ENCODE assay signal across 21 mouse cellular contexts in genomic region chr5:38502992-38503391, GRCm38 (mm10). TPM values are rescaled to one million over a fixed set of nuclear protein-coding genes. Genes with fewer than 3 reads are reported as not detected.
DNase-seq lines count a peak whose midpoint lies in the region; ATAC-seq and TF ChIP-seq lines count a peak whose summit lies in the region.
"Had no signal": no experiment of that assay in that cellular context is flagged by ENCODE, and none has a peak within 500 bp of the region (broad histone marks: within the 10 kb centered on the region; RNA-seq: fewer than 3 reads in every experiment).

Gene Slc2a9 (minus strand): TSS chr5:38503143.

- 0 out of 2 replicates have a peak, but pooled peaks have one; percentile 35 for ATAC-seq in intestine, embryonic 15.5 days
- ATAC-seq in intestine, postnatal 0 days: no peak
- peak; percentile 55 for ATAC-seq in granulocyte monocyte progenitor cell, adult 5-6 weeks (replicated peaks; ENCODE audit: poor library complexity, severe bottlenecking)
- ATAC-seq in liver, embryonic 14.5 days (ENCODE audit: insufficient read depth): no peak
- ATAC-seq in monocyte, adult 5-6 weeks (replicated peaks; ENCODE audit: insufficient number of reproducible peaks, low FRiP score, low TSS enrichment, poor library complexity, severe bottlenecking): peak; percentile 69
- no peak for ATAC-seq in kidney, embryonic 16.5 days (ENCODE audit: low FRiP score, low TSS enrichment)

- no peaks in the 10 kb centered on the region for H3K36me3 ChIP-seq in intestine, embryonic 15.5 days
- H3K36me3 ChIP-seq in intestine, postnatal 0 days (ENCODE audit: control insufficient read depth, insufficient read depth): no peaks in the 10 kb centered on the region
- H3K36me3 ChIP-seq in liver, embryonic 14.5 days (replicated peaks; ENCODE audit: control insufficient read depth, insufficient read depth, low read depth): no peaks in the 10 kb centered on the region
- H3K36me3 ChIP-seq in kidney, embryonic 16.5 days (ENCODE audit: insufficient read depth, low read length): no peaks in the 10 kb centered on the region
- H3K36me3 ChIP-seq: heart, embryonic 15.5 days; midbrain, embryonic 12.5 days had no signal

- TF ChIP-seq CTCF in intestine, postnatal 0 days (IDR thresholded peaks at IDR 0.05; ENCODE audit: low read depth): no peak
- no peak for TF ChIP-seq CTCF in liver, embryonic 14.5 days (IDR thresholded peaks at IDR 0.05; ENCODE audit: low read depth)

- H3K9ac ChIP-seq in intestine, embryonic 15.5 days: no peak within 1 kb of the TSS
- no peak within 1 kb of the TSS for H3K9ac ChIP-seq in intestine, postnatal 0 days (ENCODE audit: low read depth, low read length)
- no peak within 1 kb of the TSS for H3K9ac ChIP-seq in liver, embryonic 14.5 days (replicated peaks)
- no peak within 1 kb of the TSS for H3K9ac ChIP-seq in kidney, embryonic 16.5 days (replicated peaks; ENCODE audit: low read length)
- H3K9ac ChIP-seq: heart, embryonic 15.5 days; lung, embryonic 14.5 days; midbrain, embryonic 12.5 days had no signal

- H3K27ac ChIP-seq in intestine, embryonic 15.5 days: no peak within 1 kb of the TSS
- no peak within 1 kb of the TSS for H3K27ac ChIP-seq in intestine, postnatal 0 days (ENCODE audit: low read depth, low read length)
- H3K27ac ChIP-seq in liver, embryonic 14.5 days: peak within 1 kb of the TSS; percentile 44
- H3K27ac ChIP-seq in kidney, embryonic 16.5 days (ENCODE audit: low read length): no peak within 1 kb of the TSS
- H3K27ac ChIP-seq: heart, embryonic 15.5 days; midbrain, embryonic 12.5 days had no signal

- no peak within 1 kb of the TSS for H3K4me2 ChIP-seq in intestine, embryonic 15.5 days (replicated peaks)
- no peak within 1 kb of the TSS for H3K4me2 ChIP-seq in intestine, postnatal 0 days (replicated peaks; ENCODE audit: low read depth)
- H3K4me2 ChIP-seq in liver, embryonic 14.5 days (ENCODE audit: low read depth): 0 out of 2 replicates have a peak within 1 kb of the TSS, but pooled peaks have one; percentile 21
- no peak within 1 kb of the TSS for H3K4me2 ChIP-seq in kidney, embryonic 16.5 days (replicated peaks; ENCODE audit: low read depth, low read length)
- H3K4me2 ChIP-seq: heart, embryonic 15.5 days; lung, embryonic 14.5 days; midbrain, embryonic 12.5 days had no signal

- 72% methylated on average over 4 of the region's 4 CpGs for WGBS in intestine, embryonic 15.5 days
- 48% methylated on average over 4 of the region's 4 CpGs for WGBS in intestine, postnatal 0 days
- WGBS in liver, embryonic 14.5 days (ENCODE audit: insufficient replicate concordance): 38% methylated on average over 4 of the region's 4 CpGs
- WGBS in kidney, embryonic 16.5 days: 87% methylated on average over 4 of the region's 4 CpGs

- TF ChIP-seq EP300 in liver, embryonic 14.5 days (IDR thresholded peaks at IDR 0.05; ENCODE audit: low read depth): no peak

- H3K4me3 ChIP-seq in intestine, embryonic 15.5 days (replicated peaks): no peak within 1 kb of the TSS
- H3K4me3 ChIP-seq in intestine, postnatal 0 days (ENCODE audit: low read depth, low read length): no peak within 1 kb of the TSS
- H3K4me3 ChIP-seq in liver, embryonic 14.5 days (ENCODE audit: insufficient read depth in 1 of 2, low read depth in 2 of 2, low read length in 2 of 2): no peak within 1 kb of the TSS
- H3K4me3 ChIP-seq in kidney, embryonic 16.5 days (ENCODE audit: low read length): no peak within 1 kb of the TSS
- H3K4me3 ChIP-seq: heart, embryonic 15.5 days; midbrain, embryonic 12.5 days had no signal

- H3K4me1 ChIP-seq in intestine, embryonic 15.5 days (replicated peaks): no peaks in the 10 kb centered on the region
- no peaks in the 10 kb centered on the region for H3K4me1 ChIP-seq in intestine, postnatal 0 days (replicated peaks; ENCODE audit: control insufficient read depth, insufficient read depth, low read length)
- H3K4me1 ChIP-seq in liver, embryonic 14.5 days (replicated peaks; ENCODE audit: control insufficient read depth in 2 of 2, insufficient read depth in 2 of 2, low read length in 1 of 2): peaks cover 43 to 78% of the 10 kb centered on the region in 2 experiments
- peaks cover 6% of the 10 kb centered on the region; the same call in 1 of the 2 replicates for H3K4me1 ChIP-seq in kidney, embryonic 16.5 days (ENCODE audit: insufficient read depth, low read length)
- H3K4me1 ChIP-seq: midbrain, embryonic 12.5 days had no signal

- no peaks in the 10 kb centered on the region for H3K27me3 ChIP-seq in intestine, embryonic 15.5 days (replicated peaks)
- H3K27me3 ChIP-seq in intestine, postnatal 0 days (replicated peaks; ENCODE audit: control insufficient read depth, insufficient read depth, low read length): no peaks in the 10 kb centered on the region
- no peaks in the 10 kb centered on the region for H3K27me3 ChIP-seq in liver, embryonic 14.5 days (ENCODE audit: control insufficient read depth, insufficient read depth, low read length)
- H3K27me3 ChIP-seq in kidney, embryonic 16.5 days (ENCODE audit: insufficient read depth, low read length): no peaks in the 10 kb centered on the region
- H3K27me3 ChIP-seq: CH12.LX; heart, embryonic 15.5 days; midbrain, embryonic 12.5 days had no signal

- no peak for DNase-seq in liver, embryonic 14.5 days (ENCODE audit: low read depth in 3 of 3, low spot score in 3 of 3)
- DNase-seq in cerebellum, postnatal 4 days (ENCODE audit: low spot score in 2 of 2): no peak
- DNase-seq in left cerebral cortex, postnatal 25 days (ENCODE audit: low spot score in 2 of 2): no peak
- DNase-seq: adrenal gland, postnatal 14 days; cerebellum, adult 8-10 months; embryo, embryonic 11 days; gastrocnemius, postnatal 36 days; kidney, adult 9 months; kidney, postnatal 4 days; lung, embryonic 14.5 days; retina, postnatal 1 day; right cerebral cortex, postnatal 4 days; thymus, postnatal 36 days had no signal

- no peaks in the 10 kb centered on the region for H3K9me3 ChIP-seq in intestine, embryonic 15.5 days
- no peaks in the 10 kb centered on the region for H3K9me3 ChIP-seq in intestine, postnatal 0 days (ENCODE audit: control insufficient read depth)
- no peaks in the 10 kb centered on the region for H3K9me3 ChIP-seq in liver, embryonic 14.5 days (ENCODE audit: control insufficient read depth, low read length)
- no peaks in the 10 kb centered on the region for H3K9me3 ChIP-seq in kidney, embryonic 16.5 days (ENCODE audit: low read length)
- H3K9me3 ChIP-seq: heart, embryonic 15.5 days; midbrain, embryonic 12.5 days had no signal

- intact Hi-C loops in left cerebral cortex, postnatal 25 days (cut with DNase I): no loop called here

RNA-seq across cellular contexts. Expression of gene Slc2a9, which starts in this region (rescaled TPM):
- 1.6 and 1.8 TPM in 2 replicates for polyA plus RNA-seq in intestine, embryonic 15.5 days (2015; fragmentation: Nextera tagmentation; extraction: Ambion mirVana)
- 2.4 and 3.4 TPM in 2 replicates for polyA plus RNA-seq in intestine, postnatal 0 days (2015; fragmentation: Nextera tagmentation; extraction: Ambion mirVana)
- 13.6 and 17.0 TPM in 2 replicates for total RNA-seq in granulocyte monocyte progenitor cell, adult 5-6 weeks (2014; fragmentation: Nextera tagmentation)
- 8.4 TPM in 2 replicates for total RNA-seq in granulocyte monocyte progenitor cell, adult 5-6 weeks (2017)
- 1.1 and 1.6 TPM in 2 replicates for polyA plus RNA-seq in liver, embryonic 14.5 days (2012; rRNA removed)
- polyA plus RNA-seq in liver, embryonic 14.5 days (2014; fragmentation: Nextera tagmentation; extraction: Ambion mirVana): 1.8 and 1.9 TPM in 2 replicates
- 10.6 to 16.0 TPM (median 11.7 TPM) in 3 replicates for total RNA-seq in monocyte, adult 5-6 weeks (2017)
- 1 to 10 TPM; 1.1 to 1.2 TPM for total RNA-seq in left cerebral cortex, postnatal 25 days (2021)
- 1.8 and 2.4 TPM in 2 replicates for polyA plus RNA-seq in kidney, embryonic 16.5 days (2015; fragmentation: Nextera tagmentation; extraction: Ambion mirVana)

Comparison
In these comparisons a context has a peak if more than half of its experiments do, and no peak if none do; other contexts are left out.
1. ATAC-seq: peak in intestine, embryonic 15.5 days (single experiment), granulocyte monocyte progenitor cell, adult 5-6 weeks (single experiment) and monocyte, adult 5-6 weeks (single experiment); none in intestine, postnatal 0 days (single experiment), liver, embryonic 14.5 days (single experiment) and kidney, embryonic 16.5 days (single experiment).